11 mouse cellular contexts compared by ENCODE assay signal in genomic region chr2:109931978-109932780, GRCm38 (mm10). TPM values are rescaled to one million over a fixed set of nuclear protein-coding genes. Genes with fewer than 3 reads are reported as not detected.
DNase-seq lines count a peak whose midpoint lies in the region; ATAC-seq lines count a peak whose summit lies in the region.
"Had no signal": no experiment of that assay in that cellular context is flagged by ENCODE, and none has a peak within 500 bp of the region (broad histone marks: within the 10 kb centered on the region; RNA-seq: fewer than 3 reads in every experiment).

No protein-coding gene starts in this region.

- 0 out of 2 replicates have a peak overlapping the region, but pooled peaks have one; percentile 58 for H3K27ac ChIP-seq in heart, embryonic 12.5 days (ENCODE audit: poor library complexity, severe bottlenecking)
- H3K27ac ChIP-seq in embryonic facial prominence, embryonic 15.5 days (replicated peaks): no peak overlapping the region
- no peak overlapping the region for H3K27ac ChIP-seq in neural tube, embryonic 12.5 days
- no peak overlapping the region for H3K27ac ChIP-seq in midbrain, embryonic 15.5 days

- 53% methylated on average over 13 of the region's 13 CpGs for WGBS in heart, embryonic 12.5 days
- 22% methylated on average over 13 of the region's 13 CpGs for WGBS in embryonic facial prominence, embryonic 15.5 days
- 43% methylated on average over 13 of the region's 13 CpGs for WGBS in neural tube, embryonic 12.5 days
- 62% methylated on average over 13 of the region's 13 CpGs for WGBS in midbrain, embryonic 15.5 days

- DNase-seq in heart, adult 9 months (ENCODE audit: low spot score in 2 of 2): no peak
- DNase-seq in kidney, postnatal 36 days: peak; percentile 69 to 70
- DNase-seq in spleen, adult 18-20 months: no peak
- DNase-seq in layer of hippocampus, adult 11-12 months (ENCODE audit: low spot score): no peak
- DNase-seq: adrenal gland, postnatal 10 days; lung, postnatal 14 days; thymus, postnatal 14 days had no signal

- no peaks in the 10 kb centered on the region for H3K27me3 ChIP-seq in heart, embryonic 12.5 days (replicated peaks)
- H3K27me3 ChIP-seq in embryonic facial prominence, embryonic 15.5 days: no peaks in the 10 kb centered on the region
- H3K27me3 ChIP-seq in neural tube, embryonic 12.5 days (replicated peaks): no peaks in the 10 kb centered on the region
- H3K27me3 ChIP-seq in midbrain, embryonic 15.5 days (replicated peaks): no peaks in the 10 kb centered on the region

- H3K9me3 ChIP-seq in heart, embryonic 12.5 days (replicated peaks): no peaks in the 10 kb centered on the region
- no peaks in the 10 kb centered on the region for H3K9me3 ChIP-seq in embryonic facial prominence, embryonic 15.5 days (replicated peaks)
- no peaks in the 10 kb centered on the region for H3K9me3 ChIP-seq in neural tube, embryonic 12.5 days
- no peaks in the 10 kb centered on the region for H3K9me3 ChIP-seq in midbrain, embryonic 15.5 days

- ATAC-seq in heart, embryonic 12.5 days (ENCODE audit: insufficient number of reproducible peaks, low FRiP score): no peak
- no peak for ATAC-seq in embryonic facial prominence, embryonic 15.5 days (ENCODE audit: insufficient number of reproducible peaks, low FRiP score, low TSS enrichment, low read depth)
- no peak for ATAC-seq in neural tube, embryonic 12.5 days (ENCODE audit: low FRiP score, low read depth)
- ATAC-seq in midbrain, embryonic 15.5 days (replicated peaks): no peak

- no peaks in the 10 kb centered on the region for H3K36me3 ChIP-seq in heart, embryonic 12.5 days
- H3K36me3 ChIP-seq in embryonic facial prominence, embryonic 15.5 days: no peaks in the 10 kb centered on the region; the same call in 1 of the 2 replicates
- H3K36me3 ChIP-seq in neural tube, embryonic 12.5 days: no peaks in the 10 kb centered on the region
- H3K36me3 ChIP-seq in midbrain, embryonic 15.5 days (replicated peaks): no peaks in the 10 kb centered on the region

- H3K4me3 ChIP-seq in heart, embryonic 12.5 days: 0 out of 2 replicates have a peak overlapping the region, but pooled peaks have one; percentile 18
- no peak overlapping the region for H3K4me3 ChIP-seq in embryonic facial prominence, embryonic 15.5 days (replicated peaks)
- H3K4me3 ChIP-seq in neural tube, embryonic 12.5 days: no peak overlapping the region
- no peak overlapping the region for H3K4me3 ChIP-seq in midbrain, embryonic 15.5 days

- peak overlapping the region; percentile 43 for H3K4me2 ChIP-seq in heart, embryonic 12.5 days
- peak overlapping the region; percentile 6; the same call in 1 of the 2 replicates for H3K4me2 ChIP-seq in embryonic facial prominence, embryonic 15.5 days (replicated peaks)
- H3K4me2 ChIP-seq in neural tube, embryonic 12.5 days (replicated peaks): peak overlapping the region; percentile 10; the same call in 1 of the 2 replicates
- H3K4me2 ChIP-seq in midbrain, embryonic 15.5 days: no peak overlapping the region

- H3K4me1 ChIP-seq in heart, embryonic 12.5 days (replicated peaks): peaks cover 63% of the 10 kb centered on the region
- peaks cover 29% of the 10 kb centered on the region for H3K4me1 ChIP-seq in embryonic facial prominence, embryonic 15.5 days
- H3K4me1 ChIP-seq in neural tube, embryonic 12.5 days: peaks cover 27% of the 10 kb centered on the region
- H3K4me1 ChIP-seq in midbrain, embryonic 15.5 days: no peaks in the 10 kb centered on the region; the same call in 1 of the 2 replicates

- H3K9ac ChIP-seq in heart, embryonic 12.5 days: no peak overlapping the region; the same call in 1 of the 2 replicates
- H3K9ac ChIP-seq in embryonic facial prominence, embryonic 15.5 days: no peak overlapping the region
- H3K9ac ChIP-seq in neural tube, embryonic 12.5 days: no peak overlapping the region
- no peak overlapping the region for H3K9ac ChIP-seq in midbrain, embryonic 15.5 days

RNA-seq across cellular contexts. Expression of gene Lgr4, which starts 14.7 kb away (rescaled TPM):
- polyA plus RNA-seq in heart, embryonic 12.5 days (2016; fragmentation: Nextera tagmentation; extraction: Ambion mirVana): 15.1 and 17.8 TPM in 2 replicates
- polyA plus RNA-seq in embryonic facial prominence, embryonic 15.5 days (2015; fragmentation: Nextera tagmentation; extraction: Ambion mirVana): 20.7 and 23.3 TPM in 2 replicates
- 18.2 and 19.5 TPM in 2 replicates for polyA plus RNA-seq in neural tube, embryonic 12.5 days (2016; fragmentation: Nextera tagmentation; extraction: Ambion mirVana)
- 7.6 and 8.1 TPM in 2 replicates for polyA plus RNA-seq in midbrain, embryonic 15.5 days (2015; fragmentation: Nextera tagmentation; extraction: Ambion mirVana)

RNA-seq across cellular contexts. Expression of gene Lin7c, which starts 41.5 kb away (rescaled TPM):
- 52.1 and 53.7 TPM in 2 replicates for polyA plus RNA-seq in heart, embryonic 12.5 days (2016; fragmentation: Nextera tagmentation; extraction: Ambion mirVana)
- 57.4 and 64.4 TPM in 2 replicates for polyA plus RNA-seq in embryonic facial prominence, embryonic 15.5 days (2015; fragmentation: Nextera tagmentation; extraction: Ambion mirVana)
- polyA plus RNA-seq in neural tube, embryonic 12.5 days (2016; fragmentation: Nextera tagmentation; extraction: Ambion mirVana): 155 and 163 TPM in 2 replicates
- 193 and 210 TPM in 2 replicates for polyA plus RNA-seq in midbrain, embryonic 15.5 days (2015; fragmentation: Nextera tagmentation; extraction: Ambion mirVana)

Comparison
In these comparisons a context has a peak if more than half of its experiments do, and no peak if none do; other contexts are left out.
1. DNase-seq: peak in kidney, postnatal 36 days (2 of 2); none in heart, adult 9 months (0 of 2), spleen, adult 18-20 months (0 of 2) and layer of hippocampus, adult 11-12 months (single experiment).